Mouse (Mus musculus) brain, embryonic 18.5 days (tissue): ENCODE measurements around the gene Eef1akmt4.

Source experiments
- DNase-seq: peaks from one replicate; pipeline ENCODE4 v3.0.0-alpha.2; 2012; ENCODE audit warnings: low read depth, low spot score

The Eef1akmt4 gene

GRCm38 (mm10) chr16:20611357-20612227 lies at the start of gene Eef1akmt4, which contains the start of the genes Gm49333 and Alg3:
Gene Eef1akmt4, plus strand, starts transcription at chr16:20611593.
Gene Gm49333, plus strand, starts transcription at chr16:20611610.
Gene Alg3, minus strand, starts transcription at chr16:20611735.
- DNase-seq, result no peak

GRCm38 (mm10) chr16:20565075-20565474 lies 46.3 kb upstream of the Eef1akmt4 start:
- no peak for DNase-seq

DNA sequence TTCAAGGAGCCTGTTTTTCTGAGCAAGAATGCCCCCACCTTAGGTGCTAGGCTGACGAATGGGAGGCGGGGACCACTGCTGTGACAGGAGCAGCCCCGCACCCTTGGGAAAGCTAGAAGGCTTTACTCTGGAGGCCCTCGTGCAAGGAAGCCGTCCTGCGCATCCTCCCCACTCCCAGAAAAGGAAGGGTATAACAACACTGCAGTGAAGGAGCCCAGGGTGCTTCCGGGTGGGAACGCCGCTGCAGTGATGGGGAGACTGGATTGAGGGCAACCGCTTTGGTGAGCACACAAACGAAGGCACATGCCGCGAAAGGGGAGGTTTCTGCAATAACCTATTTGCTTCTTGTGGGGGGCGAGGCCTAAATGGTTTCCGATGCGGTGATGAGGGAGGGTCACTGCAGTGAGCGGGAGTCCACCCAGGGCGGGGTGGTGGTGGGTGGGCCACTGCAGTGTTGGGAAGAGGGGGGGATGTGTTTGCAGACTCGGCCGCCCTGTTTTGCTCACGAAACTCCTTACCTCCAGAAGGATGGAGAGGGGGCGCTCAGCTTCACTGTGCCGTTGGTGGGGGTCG lies 21.9 kb upstream of the Eef1akmt4 start, which contains the start of gene Vwa5b2:
TSS of gene Vwa5b2 (plus strand) at position 106 of the 573 bp plus-strand sequence.
- no peak for DNase-seq

DNA sequence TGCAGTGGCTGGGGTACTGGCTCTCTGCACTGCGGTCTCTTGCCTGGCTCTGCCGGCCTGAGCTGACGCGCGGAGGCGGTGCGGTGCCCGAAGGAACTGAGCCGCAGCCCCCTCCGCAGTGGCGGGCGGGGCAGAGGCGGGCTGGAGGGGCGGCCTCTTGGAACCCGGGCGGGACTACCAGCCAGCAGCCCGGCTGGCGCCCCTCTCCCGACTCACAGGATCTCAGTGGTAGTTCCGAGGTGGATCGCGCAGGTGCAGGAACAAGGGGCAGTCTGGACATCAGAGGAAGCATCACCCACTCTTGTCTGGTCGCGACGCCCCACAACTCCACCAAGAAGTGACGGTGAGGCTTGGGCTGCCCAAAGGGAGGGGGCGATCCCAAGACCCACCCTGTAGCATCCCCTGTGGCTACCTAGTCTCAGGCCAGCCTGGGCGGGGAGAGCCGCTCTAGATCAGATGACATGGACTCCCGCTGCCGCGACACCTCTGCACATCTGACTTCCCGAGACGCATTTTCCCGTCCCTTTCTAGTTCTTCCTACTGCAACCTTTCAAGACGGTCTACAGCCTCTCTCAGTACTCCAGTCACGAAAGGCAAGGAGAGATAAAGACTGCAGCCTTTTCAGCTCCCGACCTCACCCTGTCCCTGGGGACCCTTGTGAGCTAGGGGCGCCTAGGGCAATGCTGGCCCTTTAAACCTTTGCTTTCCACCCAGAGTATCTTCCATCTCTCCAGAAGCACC lies 21.3 kb upstream of the Eef1akmt4 start:
- DNase-seq, result no peak

- no peak for DNase-seq
These were observed 20.7 kb upstream of the Eef1akmt4 start for GRCm38 (mm10) chr16:20590680-20591038.

DNA sequence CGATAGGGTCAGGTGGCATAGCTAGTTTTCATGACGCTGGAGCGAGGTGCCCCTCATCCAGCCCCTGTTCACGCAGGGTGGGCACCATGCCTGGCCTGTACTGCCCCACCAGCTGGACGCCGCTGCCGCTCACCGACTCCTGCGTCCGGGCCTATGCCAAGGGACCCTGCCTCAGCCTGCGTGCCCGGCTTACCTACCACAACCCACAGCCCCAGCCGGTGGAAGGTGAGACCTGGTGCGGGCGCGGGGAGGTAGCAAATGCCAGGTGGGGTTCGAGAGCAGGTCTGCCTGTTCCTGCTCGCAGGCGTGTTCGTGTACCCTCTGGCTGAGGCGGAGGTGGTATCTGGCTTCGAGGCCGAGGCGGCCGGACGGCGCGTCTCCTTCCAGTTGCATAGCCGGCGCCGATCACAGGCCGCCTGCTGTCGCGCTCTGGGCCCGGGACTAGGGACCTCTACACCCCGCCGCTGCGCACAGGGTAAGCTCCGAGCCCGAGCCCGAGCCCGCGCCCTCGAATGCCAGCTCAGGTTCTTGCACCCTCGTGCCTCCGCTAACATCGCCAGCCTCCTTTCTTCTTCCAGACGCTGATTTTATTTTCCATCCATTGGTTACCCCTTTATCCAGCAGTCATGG lies 20.2 kb upstream of the Eef1akmt4 start:
- DNase-seq, result no peak

- DNase-seq, result no peak
These were observed 16.2 kb upstream of the Eef1akmt4 start for GRCm38 (mm10) chr16:20595060-20595673.

DNA sequence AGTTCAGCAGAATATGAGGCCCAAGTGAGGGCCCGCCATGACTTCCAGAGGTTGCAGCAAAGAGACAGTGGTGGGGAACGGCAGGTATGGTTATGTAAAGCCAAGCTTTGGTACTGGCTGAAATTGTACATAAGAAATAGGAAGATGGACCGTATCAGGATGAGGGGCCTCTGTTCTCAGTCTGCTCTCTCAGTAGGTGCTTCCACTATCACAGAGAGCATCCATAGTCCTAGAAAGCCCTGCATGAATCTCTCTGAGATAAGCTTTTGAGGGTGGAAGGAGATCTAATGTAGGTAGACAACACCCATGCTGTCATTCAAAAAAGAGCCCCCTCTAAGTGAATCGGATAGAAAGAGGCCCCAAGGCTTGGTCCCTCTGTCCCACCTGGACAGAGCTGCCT lies 15.7 kb upstream of the Eef1akmt4 start:
- DNase-seq, result no peak

DNA sequence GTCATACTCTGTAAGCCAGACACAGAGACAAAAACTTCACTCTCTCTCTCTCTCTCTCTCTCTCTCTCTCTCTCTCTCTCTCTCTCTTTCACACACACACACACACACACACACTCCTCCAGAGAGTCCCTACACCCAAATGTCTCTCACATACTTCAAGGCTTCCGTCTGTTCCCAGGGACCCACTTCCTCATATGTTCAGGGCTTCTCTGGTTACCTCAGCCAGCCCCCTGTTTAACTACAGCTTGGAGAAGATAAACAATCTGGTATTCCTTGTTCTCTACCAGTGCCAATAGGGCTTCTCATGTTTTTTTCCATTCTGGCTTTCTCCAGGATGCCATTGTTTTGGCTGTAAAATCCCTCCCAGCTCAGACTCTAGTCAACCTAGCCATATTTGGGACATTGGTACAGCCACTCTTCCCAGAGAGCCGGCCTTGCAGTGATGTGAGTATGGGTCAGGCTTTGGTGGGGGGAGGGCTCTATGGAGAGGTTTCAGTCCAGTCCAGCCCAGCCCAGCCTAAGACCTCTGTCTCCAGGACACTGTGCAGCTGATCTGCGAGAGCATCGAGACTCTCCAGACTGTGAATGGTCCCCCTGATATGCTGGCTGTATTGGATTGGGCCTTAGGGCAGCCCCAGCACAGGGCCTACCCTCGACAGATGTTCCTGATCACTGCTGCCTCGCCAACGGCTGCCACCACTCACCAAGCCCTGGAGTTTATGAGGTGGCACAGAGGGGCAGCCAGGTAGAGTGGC lies 14.5 kb upstream of the Eef1akmt4 start:
- DNase-seq, result no peak

DNA sequence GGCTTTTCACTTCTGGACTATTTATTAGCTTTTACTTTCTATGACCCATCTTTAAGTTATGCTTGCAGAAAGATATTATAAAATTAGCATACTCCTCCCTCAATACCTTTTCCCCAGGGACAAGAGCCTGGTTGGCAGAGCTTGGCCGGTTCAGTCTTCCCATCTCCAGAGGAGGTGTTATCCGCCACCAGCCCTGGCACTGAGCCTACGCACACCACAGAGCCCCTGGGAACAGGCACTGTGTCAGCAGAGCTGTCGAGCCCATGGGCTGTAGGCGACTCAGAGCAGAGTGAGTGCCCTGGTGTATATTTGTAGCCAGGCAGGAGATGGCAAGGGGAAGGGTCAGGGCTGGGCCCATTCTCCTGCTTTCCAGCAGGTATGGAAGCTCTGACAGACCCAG lies 10.9 kb upstream of the Eef1akmt4 start:
- no peak for DNase-seq

DNA sequence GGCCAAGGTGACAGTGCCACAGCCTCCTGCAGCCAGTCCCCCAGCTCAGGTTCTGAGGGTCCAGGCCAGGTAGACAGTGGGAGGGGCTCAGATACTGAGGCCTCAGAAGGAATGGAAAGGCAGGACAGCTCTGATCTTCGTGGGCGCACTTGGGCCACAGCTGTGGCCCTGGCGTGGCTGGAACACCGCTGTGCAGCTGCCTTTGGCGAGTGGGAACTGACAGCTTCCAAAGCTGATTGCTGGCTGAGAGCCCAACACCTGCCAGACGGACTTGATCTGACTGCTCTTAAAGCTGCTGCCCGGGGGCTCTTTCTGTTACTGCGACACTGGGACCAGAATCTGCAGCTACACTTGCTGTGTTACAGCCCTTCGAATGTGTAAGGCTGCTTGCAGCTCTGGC lies 6.7 kb upstream of the Eef1akmt4 start:
- DNase-seq, result no peak

GRCm38 (mm10) chr16:20610501-20611356 lies 664 bp upstream of the Eef1akmt4 start:
- DNase-seq, result no peak

DNA sequence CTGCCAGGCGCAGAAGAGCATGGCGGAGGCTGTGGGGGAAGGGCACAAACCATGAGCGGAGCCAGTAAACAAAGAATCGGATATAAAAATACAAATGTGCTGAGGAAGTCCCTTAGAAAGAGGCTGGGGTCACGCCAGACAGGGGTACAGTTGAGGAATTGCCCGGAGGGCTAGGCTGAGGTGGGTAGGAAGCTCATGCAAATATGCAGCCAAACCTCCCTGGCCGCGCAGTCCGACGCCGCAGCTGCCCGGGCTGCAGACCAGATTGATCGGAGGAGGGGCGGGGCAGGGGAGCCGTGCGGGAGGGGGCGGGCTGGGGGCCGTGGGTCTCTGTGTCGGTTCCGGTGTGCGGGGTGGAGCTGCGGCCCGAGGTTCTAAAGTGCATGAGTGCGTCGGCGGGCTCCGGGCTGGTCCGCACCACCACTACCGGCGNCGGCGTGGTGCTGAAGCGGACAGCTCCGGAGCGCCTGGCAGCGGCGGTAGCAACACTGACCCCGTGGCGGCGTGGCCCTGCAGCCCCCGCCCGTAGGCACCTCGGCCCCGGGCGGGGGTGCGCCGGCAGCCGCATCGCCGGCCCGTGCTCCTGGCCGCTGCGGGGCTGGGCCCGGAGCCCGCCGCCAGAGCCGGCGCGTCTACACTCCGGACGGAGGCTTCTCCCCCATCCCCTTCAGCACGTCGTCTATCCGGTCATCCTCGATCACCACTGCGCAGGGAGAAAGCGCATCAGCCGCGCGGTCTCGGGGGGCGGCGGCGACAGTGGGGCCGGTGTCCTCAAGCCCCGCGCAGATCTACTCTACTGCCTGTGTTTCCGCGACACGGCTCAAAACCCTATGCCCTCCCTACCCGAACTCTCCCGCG lies 8.4 kb downstream of the Eef1akmt4 start:
- no peak for DNase-seq

DNA sequence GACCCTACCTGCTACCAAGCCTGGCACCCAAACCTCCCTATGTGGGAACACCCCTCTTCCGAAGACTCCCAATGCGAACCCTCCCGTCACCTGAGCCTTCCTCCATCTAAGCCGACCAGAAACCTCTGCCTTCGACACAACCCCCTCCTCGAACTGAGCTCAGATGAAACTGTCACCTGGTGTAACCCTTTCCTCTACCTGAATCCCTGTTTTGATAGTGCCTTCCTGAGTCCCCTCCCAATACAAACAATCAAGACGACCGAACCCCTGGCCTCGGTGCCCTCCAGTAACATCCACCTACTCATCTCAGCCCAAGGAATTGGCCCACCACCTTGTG lies 9.0 kb downstream of the Eef1akmt4 start:
- no peak for DNase-seq

DNA sequence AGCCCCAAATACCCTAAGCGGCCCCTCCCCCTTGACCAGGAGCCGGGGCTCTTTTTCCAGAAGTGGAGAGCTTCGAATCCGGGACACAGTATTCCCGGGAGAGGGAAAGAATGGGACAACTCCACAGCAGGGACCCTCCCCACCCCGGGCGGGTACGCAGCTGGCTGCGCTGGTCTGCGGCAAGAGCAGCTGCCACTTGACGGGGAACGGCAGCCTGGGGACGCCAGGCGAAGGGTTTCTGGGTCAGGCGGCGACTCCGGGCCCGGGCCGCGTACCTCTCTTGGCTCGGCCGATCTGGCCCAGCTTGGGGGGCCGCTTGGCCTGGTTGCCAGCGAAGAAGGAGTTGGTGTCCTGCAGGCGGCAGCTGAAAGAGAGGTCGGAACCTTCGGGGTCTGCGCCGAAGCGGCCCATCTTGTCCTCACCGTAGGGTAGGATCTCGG lies 9.4 kb downstream of the Eef1akmt4 start:
- DNase-seq, result no peak

GRCm38 (mm10) chr16:20621191-20621990 lies 10.0 kb downstream of the Eef1akmt4 start, which contains the start of gene Camk2n2:
Gene Camk2n2, minus strand, starts transcription at chr16:20621287.
- no peak for DNase-seq

DNA sequence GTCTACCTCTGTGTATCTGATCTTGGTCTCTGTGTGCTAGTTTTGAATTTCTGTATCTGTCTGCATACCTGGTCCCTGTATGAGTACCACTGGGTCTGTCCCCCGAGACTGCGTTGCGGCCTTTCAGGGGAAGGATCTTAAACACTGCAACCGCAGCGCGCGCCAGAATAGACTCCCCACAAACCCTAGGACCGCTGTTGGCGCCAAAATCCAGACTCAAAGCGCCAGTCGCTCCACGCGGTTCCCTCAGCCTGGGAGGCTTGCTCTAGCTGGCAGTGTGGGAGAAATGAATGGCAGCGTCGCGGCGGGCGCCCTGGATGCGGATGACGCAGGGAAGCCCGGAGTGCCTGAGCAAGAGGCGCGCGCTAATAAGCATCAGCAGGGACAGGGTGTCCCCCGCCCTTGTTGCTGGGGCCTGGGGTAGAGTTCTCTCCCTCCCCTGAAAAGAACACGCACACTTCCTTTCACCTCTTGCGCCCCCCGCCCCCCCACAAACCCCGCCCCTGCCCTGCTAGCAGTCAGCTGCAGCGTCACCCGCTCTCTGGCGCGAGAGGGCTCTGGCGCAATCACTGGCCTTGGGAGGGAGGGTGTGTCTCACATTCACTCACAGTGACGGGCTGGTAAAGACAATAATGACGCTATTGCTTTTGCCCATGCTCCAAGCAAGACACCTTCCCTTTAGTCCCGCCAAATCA lies 10.7 kb downstream of the Eef1akmt4 start:
- no peak for DNase-seq
